Mouse (Mus musculus): ENCODE measurements at regions not wholly inside any gene's neighbourhood (a gene's known extent, or its start where the extent isn't known, plus 50 kb on each side); places are given as distances from the start of the nearest gene placed in this dataset.

DNA sequence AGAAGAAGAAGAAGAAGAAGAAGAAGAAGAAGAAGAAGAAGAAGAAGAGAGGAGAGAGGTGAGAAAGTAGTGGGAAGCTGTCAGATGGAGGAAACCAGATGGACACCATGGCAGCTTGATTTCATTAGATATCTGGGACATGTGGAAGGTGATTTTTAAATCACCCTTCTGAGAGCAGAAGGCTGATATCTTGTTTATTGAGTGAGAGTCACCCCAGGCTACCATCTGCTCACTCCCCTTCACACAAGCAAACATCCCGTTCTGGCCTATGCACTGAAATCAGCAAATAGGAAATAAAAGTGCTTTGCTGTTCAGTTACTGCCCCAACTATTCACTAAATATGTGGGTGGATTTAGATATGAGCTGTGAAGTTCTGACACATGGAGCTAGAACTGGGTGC lies 831.8 kb upstream of the Lrrc6 start:
- TF ChIP-seq EP300 (IDR thresholded peaks at IDR 0.05; ENCODE audit: low read length) (no peak), POLR2AphosphoS2 (IDR thresholded peaks at IDR 0.05; ENCODE audit: low read depth, low read length) (no peak), MEF2A (IDR thresholded peaks at IDR 0.05; ENCODE audit: borderline replicate concordance, low read depth, low read length) (no peak), IRF4 (IDR thresholded peaks at IDR 0.05; ENCODE audit: low read depth, low read length) (no peak), UBTF (IDR thresholded peaks at IDR 0.05; ENCODE audit: low read depth, low read length) (no peak), ZMIZ1 (IDR thresholded peaks at IDR 0.05; ENCODE audit: low read depth, low read length) (no peak), MAX (IDR thresholded peaks at IDR 0.05; ENCODE audit: low read length) (no peak), CHD2 (IDR thresholded peaks at IDR 0.05; ENCODE audit: low read length) (no peak)

DNA sequence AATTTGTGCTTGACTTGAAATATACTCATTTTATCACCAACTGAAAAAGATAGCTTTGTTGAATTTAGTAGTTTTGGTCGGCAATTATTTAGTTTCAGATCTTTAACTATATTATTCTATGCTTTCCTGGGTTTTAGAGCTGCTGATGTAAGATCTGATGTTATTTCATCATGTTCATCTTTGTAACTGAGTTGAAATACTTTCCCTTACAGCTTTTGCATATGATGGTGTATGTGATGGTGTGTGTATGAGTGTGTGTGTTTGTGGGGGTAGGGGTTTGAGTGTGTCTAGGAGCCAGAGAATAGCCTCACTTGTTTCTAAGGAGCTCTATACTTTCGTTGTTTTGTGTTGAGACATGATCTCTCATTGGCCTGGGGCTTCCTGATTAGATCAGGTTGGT lies 819.6 kb upstream of the Lrrc6 start:
- Histone ChIP-seq H3K4me2 (ENCODE audit: insufficient read depth, low read depth, poor library complexity, severe bottlenecking) (no peak overlapping the region), H3K79me2 (replicated peaks; ENCODE audit: control insufficient read depth, extremely low read depth, insufficient read depth, poor library complexity, severe bottlenecking) (no peaks in the 10 kb centered on the region), H3K4me1 (ENCODE audit: control insufficient read depth in 1 of 2, insufficient read depth in 2 of 2) (peaks cover 0 to 3% of the 10 kb centered on the region in 2 experiments; a peak in 2 of 4 replicates), H3K9me3 (replicated peaks; ENCODE audit: low read length) (no peaks in the 10 kb centered on the region), H3K4me3 (replicated peaks in 1 of 3; ENCODE audit: low read depth in 2 of 3, low read length in 2 of 3, poor library complexity in 1 of 3) (no peak overlapping the region), H3K9ac (ENCODE audit: insufficient read depth, low read depth) (no peak overlapping the region), H3K27ac (ENCODE audit: insufficient read depth, low read depth) (no peak overlapping the region), H3K36me3 (replicated peaks in 1 of 2; ENCODE audit: control insufficient read depth in 1 of 2, insufficient read depth in 1 of 2, low read length in 1 of 2) (no peaks in the 10 kb centered on the region), H3K27me3 (replicated peaks) (no peaks in the 10 kb centered on the region)
- dilution Hi-C loops (cut with MboI; ENCODE audit: extremely low pct_ligation_motif_present, extremely low pct_unique_long_range_greater_than_20kb, low sequenced_read_pairs) (no loop called here), in situ Hi-C loops (cut with MboI; ENCODE audit: low pct_ligation_motif_present, low pct_unique_long_range_greater_than_20kb, low sequenced_read_pairs) (no loop called here)
- no peak for TF ChIP-seq USF2 (conservative IDR thresholded peaks at IDR 0.05; ENCODE audit: low read depth, low read length)
- TF ChIP-seq NRF1 (IDR thresholded peaks at IDR 0.05; ENCODE audit: low read depth, low read length) = no peak
- TF ChIP-seq JUN (IDR thresholded peaks at IDR 0.05; ENCODE audit: insufficient read depth, low read depth, low read length) = no peak
- no peak for TF ChIP-seq ELF1 (IDR thresholded peaks at IDR 0.05; ENCODE audit: low read depth, low read length)
- no peak for TF ChIP-seq IRF4 (IDR thresholded peaks at IDR 0.05; ENCODE audit: low read depth, low read length)
- no peak for TF ChIP-seq POLR2AphosphoS2 (IDR thresholded peaks at IDR 0.05; ENCODE audit: low read depth, low read length)
- DNase-seq (ENCODE audit: extremely low read depth) = no peak

More for the DNA sequence above, 831.8 kb upstream of the Lrrc6 start:
- H3K79me2 ChIP-seq (replicated peaks; ENCODE audit: control insufficient read depth, extremely low read depth, insufficient read depth, poor library complexity, severe bottlenecking) = no peaks in the 10 kb centered on the region
- no peak overlapping the region for H3K4me2 ChIP-seq (ENCODE audit: insufficient read depth, low read depth, poor library complexity, severe bottlenecking)
- DNase-seq (ENCODE audit: extremely low read depth) = no peak
- in situ Hi-C loops (cut with MboI; ENCODE audit: low pct_ligation_motif_present, low pct_unique_long_range_greater_than_20kb, low sequenced_read_pairs) = no loop called here
- H3K27ac ChIP-seq (ENCODE audit: insufficient read depth, low read depth) = no peak overlapping the region
- no peaks in the 10 kb centered on the region for H3K36me3 ChIP-seq (replicated peaks in 1 of 2; ENCODE audit: control insufficient read depth in 1 of 2, insufficient read depth in 1 of 2, low read length in 1 of 2)
- H3K9ac ChIP-seq (ENCODE audit: insufficient read depth, low read depth) = no peak overlapping the region
- H3K27me3 ChIP-seq (replicated peaks) = no peaks in the 10 kb centered on the region
- dilution Hi-C loops (cut with MboI; ENCODE audit: extremely low pct_ligation_motif_present, extremely low pct_unique_long_range_greater_than_20kb, low sequenced_read_pairs) = no loop called here
- no peaks in the 10 kb centered on the region for H3K9me3 ChIP-seq (replicated peaks; ENCODE audit: low read length)
- H3K4me1 ChIP-seq (ENCODE audit: control insufficient read depth in 1 of 2, insufficient read depth in 2 of 2) = peaks cover 7 to 18% of the 10 kb centered on the region in 2 experiments
- no peak overlapping the region for H3K4me3 ChIP-seq (replicated peaks in 1 of 3; ENCODE audit: low read depth in 2 of 3, low read length in 2 of 3, poor library complexity in 1 of 3)

GRCm38 (mm10) chr15:67315202-67315601 lies 814.5 kb upstream of the Lrrc6 start:
- no peak for TF ChIP-seq MXI1 (IDR thresholded peaks at IDR 0.05; ENCODE audit: low read depth, low read length)
- no peak for TF ChIP-seq CHD2 (IDR thresholded peaks at IDR 0.05; ENCODE audit: low read length)
- no peak for TF ChIP-seq MAZ (IDR thresholded peaks at IDR 0.05; ENCODE audit: low read depth, low read length)
- Histone ChIP-seq H3K36me3 (replicated peaks in 1 of 2; ENCODE audit: control insufficient read depth in 1 of 2, insufficient read depth in 1 of 2, low read length in 1 of 2) (no peaks in the 10 kb centered on the region), H3K4me1 (ENCODE audit: control insufficient read depth in 1 of 2, insufficient read depth in 2 of 2) (peaks cover 0 to 7% of the 10 kb centered on the region in 2 experiments; a peak in 2 of 4 replicates), H3K4me3 (replicated peaks in 1 of 3; ENCODE audit: low read depth in 2 of 3, low read length in 2 of 3, poor library complexity in 1 of 3) (no peak overlapping the region), H3K79me2 (replicated peaks; ENCODE audit: control insufficient read depth, extremely low read depth, insufficient read depth, poor library complexity, severe bottlenecking) (no peaks in the 10 kb centered on the region), H3K4me2 (ENCODE audit: insufficient read depth, low read depth, poor library complexity, severe bottlenecking) (no peak overlapping the region), H3K27me3 (replicated peaks) (no peaks in the 10 kb centered on the region), H3K27ac (ENCODE audit: insufficient read depth, low read depth) (no peak overlapping the region), H3K9ac (ENCODE audit: insufficient read depth, low read depth) (no peak overlapping the region), H3K9me3 (replicated peaks; ENCODE audit: low read length) (no peaks in the 10 kb centered on the region)
- no peak for DNase-seq (ENCODE audit: extremely low read depth)
- in situ Hi-C loops (cut with MboI; ENCODE audit: low pct_ligation_motif_present, low pct_unique_long_range_greater_than_20kb, low sequenced_read_pairs) = no loop called here
- dilution Hi-C loops (cut with MboI; ENCODE audit: extremely low pct_ligation_motif_present, extremely low pct_unique_long_range_greater_than_20kb, low sequenced_read_pairs) = no loop called here

Data from CH12.LX (cell line).